Mouse (Mus musculus): ENCODE data around the gene Fbxo34. TPM values are rescaled to one million over a fixed set of nuclear protein-coding genes. Genes with fewer than 3 reads are reported as not detected.

Fbxo34 gene
- polyA plus RNA-seq, 1 experiment from 2014 or later, result 26.3 TPM

DNA sequence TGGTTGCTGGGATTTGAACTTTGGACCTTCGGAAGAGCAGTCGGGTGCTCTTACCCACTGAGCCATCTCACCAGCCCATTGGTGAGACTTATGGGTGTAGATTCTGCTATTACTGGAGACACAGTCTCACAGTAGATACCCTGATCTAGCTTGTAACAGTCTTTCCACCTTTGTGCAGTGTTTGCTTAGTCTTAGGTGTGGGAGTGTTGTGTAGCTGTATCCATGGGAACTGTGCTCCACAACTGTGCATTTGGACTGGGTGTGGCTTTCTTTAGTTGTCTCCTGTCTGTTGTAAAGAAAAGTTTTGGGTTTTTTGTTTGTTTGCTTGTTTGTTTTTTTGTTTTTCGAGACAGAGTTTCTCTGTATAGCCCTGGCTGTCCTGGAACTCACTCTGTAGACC, 45.7 kb downstream of the Fbxo34 start:
- ATAC-seq (ENCODE audit: insufficient number of reproducible peaks, low FRiP score, low TSS enrichment, low read depth), result no peak
- H3K27me3 ChIP-seq, result no peaks in the 10 kb centered on the region
- H3K9ac ChIP-seq, result no peak overlapping the region
- H3K27ac ChIP-seq (replicated peaks), result no peak overlapping the region
- H3K4me2 ChIP-seq (replicated peaks), result no peak overlapping the region
- WGBS, result 94% methylated on average over 3 of the region's 3 CpGs
- no peaks in the 10 kb centered on the region for H3K4me1 ChIP-seq
- H3K36me3 ChIP-seq, result no peaks in the 10 kb centered on the region
- no peaks in the 10 kb centered on the region for H3K9me3 ChIP-seq (replicated peaks)
- H3K4me3 ChIP-seq (replicated peaks), result no peak overlapping the region

GRCm38 (mm10) chr14:47497166-47497565, 46.9 kb downstream of the Fbxo34 start:
- no peak overlapping the region for H3K27ac ChIP-seq (replicated peaks)
- 79% methylated on average over 3 of the region's 3 CpGs for WGBS
- no peaks in the 10 kb centered on the region for H3K9me3 ChIP-seq (replicated peaks)
- ATAC-seq (ENCODE audit: insufficient number of reproducible peaks, low FRiP score, low TSS enrichment, low read depth), result no peak
- H3K36me3 ChIP-seq, result no peaks in the 10 kb centered on the region
- H3K4me3 ChIP-seq (replicated peaks), result no peak overlapping the region
- no peak overlapping the region for H3K4me2 ChIP-seq (replicated peaks)
- H3K9ac ChIP-seq, result no peak overlapping the region
- no peaks in the 10 kb centered on the region for H3K27me3 ChIP-seq
- H3K4me1 ChIP-seq, result no peaks in the 10 kb centered on the region

DNA sequence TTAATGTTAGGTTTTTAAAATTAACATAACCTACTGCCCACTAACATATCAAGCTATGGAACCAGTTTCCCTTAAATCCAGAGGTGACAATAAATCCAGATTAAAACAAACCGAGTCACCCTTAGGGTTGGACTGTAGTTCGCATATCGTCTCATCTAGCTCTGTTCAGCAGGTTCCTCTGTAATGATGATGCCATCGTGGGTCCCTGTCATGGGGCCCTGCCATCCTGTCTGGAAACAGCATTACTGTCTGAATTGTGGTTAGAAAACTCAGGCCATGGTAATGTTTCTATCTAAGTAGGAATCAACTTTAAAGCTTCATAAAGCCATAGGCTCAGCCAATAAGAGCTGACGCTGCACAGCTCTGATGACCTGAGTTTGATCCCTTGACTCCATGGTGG, 48.4 kb downstream of the Fbxo34 start:
- Histone ChIP-seq H3K4me2 (replicated peaks) (no peak overlapping the region), H3K27ac (replicated peaks) (no peak overlapping the region), H3K4me1 (no peaks in the 10 kb centered on the region), H3K27me3 (no peaks in the 10 kb centered on the region), H3K9me3 (replicated peaks) (no peaks in the 10 kb centered on the region), H3K4me3 (replicated peaks) (no peak overlapping the region), H3K9ac (no peak overlapping the region), H3K36me3 (no peaks in the 10 kb centered on the region)
- no peak for ATAC-seq (ENCODE audit: insufficient number of reproducible peaks, low FRiP score, low TSS enrichment, low read depth)
- 52% methylated on average over 5 of the region's 5 CpGs for WGBS

GRCm38 (mm10) chr14:47504036-47504435, 53.8 kb downstream of the Fbxo34 start:
- Histone ChIP-seq H3K36me3 (peaks cover 6% of the 10 kb centered on the region; the same call in 1 of the 2 replicates), H3K27me3 (no peaks in the 10 kb centered on the region), H3K9me3 (replicated peaks) (no peaks in the 10 kb centered on the region), H3K27ac (replicated peaks) (no peak overlapping the region), H3K4me3 (replicated peaks) (no peak overlapping the region), H3K4me1 (no peaks in the 10 kb centered on the region), H3K4me2 (replicated peaks) (no peak overlapping the region), H3K9ac (no peak overlapping the region)
- WGBS, result 82% methylated on average over 3 of the region's 3 CpGs
- no peak for ATAC-seq (ENCODE audit: insufficient number of reproducible peaks, low FRiP score, low TSS enrichment, low read depth)

GRCm38 (mm10) chr14:47506676-47507075, 56.5 kb downstream of the Fbxo34 start:
- no peaks in the 10 kb centered on the region for H3K27me3 ChIP-seq
- no peak overlapping the region for H3K9ac ChIP-seq
- no peak overlapping the region for H3K4me3 ChIP-seq (replicated peaks)
- no peak overlapping the region for H3K4me2 ChIP-seq (replicated peaks)
- H3K4me1 ChIP-seq, result no peaks in the 10 kb centered on the region
- no peaks in the 10 kb centered on the region for H3K9me3 ChIP-seq (replicated peaks)
- H3K36me3 ChIP-seq, result peaks cover 6% of the 10 kb centered on the region; the same call in 1 of the 2 replicates
- 91% methylated on average over 5 of the region's 5 CpGs for WGBS
- ATAC-seq (ENCODE audit: insufficient number of reproducible peaks, low FRiP score, low TSS enrichment, low read depth), result no peak
- no peak overlapping the region for H3K27ac ChIP-seq (replicated peaks)

GRCm38 (mm10) chr14:47508035-47508434, 57.8 kb downstream of the Fbxo34 start:
- no peak overlapping the region for H3K4me2 ChIP-seq (replicated peaks)

GRCm38 (mm10) chr14:47510244-47510643, 60.0 kb downstream of the Fbxo34 start:
- Histone ChIP-seq H3K9ac (no peak overlapping the region), H3K4me2 (replicated peaks) (no peak overlapping the region), H3K4me3 (replicated peaks) (no peak overlapping the region), H3K4me1 (no peaks in the 10 kb centered on the region), H3K27ac (replicated peaks) (no peak overlapping the region), H3K9me3 (replicated peaks) (no peaks in the 10 kb centered on the region), H3K36me3 (no peaks in the 10 kb centered on the region; the same call in 1 of the 2 replicates), H3K27me3 (no peaks in the 10 kb centered on the region)
- ATAC-seq (ENCODE audit: insufficient number of reproducible peaks, low FRiP score, low TSS enrichment, low read depth), result no peak
- 76% methylated on average over 4 of the region's 4 CpGs for WGBS

More at GRCm38 (mm10) chr14:47508035-47508434, 57.8 kb downstream of the Fbxo34 start:
- ATAC-seq (ENCODE audit: insufficient number of reproducible peaks, low FRiP score, low TSS enrichment, low read depth), result no peak
- H3K9me3 ChIP-seq (replicated peaks), result no peaks in the 10 kb centered on the region
- no peaks in the 10 kb centered on the region for H3K27me3 ChIP-seq
- H3K36me3 ChIP-seq, result peaks cover 6% of the 10 kb centered on the region; the same call in 1 of the 2 replicates
- H3K4me3 ChIP-seq (replicated peaks), result no peak overlapping the region
- H3K27ac ChIP-seq (replicated peaks), result no peak overlapping the region
- no peaks in the 10 kb centered on the region for H3K4me1 ChIP-seq
- H3K9ac ChIP-seq, result no peak overlapping the region

DNA sequence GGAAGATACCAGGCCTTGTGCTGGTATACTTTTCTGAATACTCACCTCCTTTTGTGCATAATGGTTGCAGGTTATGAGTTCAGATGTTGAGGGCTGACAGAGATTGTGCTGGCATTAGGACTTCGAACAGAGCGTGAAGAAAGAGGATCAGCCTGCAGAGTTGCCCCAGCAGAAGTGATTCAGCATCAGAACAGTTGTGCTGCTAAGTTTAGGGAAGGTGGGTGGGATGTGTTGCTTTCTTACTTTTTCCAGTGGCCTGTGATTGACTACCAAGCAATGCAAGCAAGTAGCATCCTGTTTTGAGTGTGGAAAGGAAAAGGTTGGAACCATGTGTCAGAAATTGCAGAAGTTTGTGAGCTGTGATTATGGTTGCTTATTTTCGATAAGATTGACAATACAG, 63.4 kb downstream of the Fbxo34 start:
- whole genome bisulfite sequencing, result 94% methylated on average over 3 of the region's 3 CpGs
- no peaks in the 10 kb centered on the region for H3K4me1 ChIP-seq
- no peaks in the 10 kb centered on the region for H3K9me3 ChIP-seq (replicated peaks)
- no peak overlapping the region for H3K4me2 ChIP-seq (replicated peaks)
- no peak overlapping the region for H3K27ac ChIP-seq (replicated peaks)
- ATAC-seq (ENCODE audit: insufficient number of reproducible peaks, low FRiP score, low TSS enrichment, low read depth), result no peak
- no peaks in the 10 kb centered on the region for H3K36me3 ChIP-seq
- no peak overlapping the region for H3K9ac ChIP-seq
- no peaks in the 10 kb centered on the region for H3K27me3 ChIP-seq
- H3K4me3 ChIP-seq (replicated peaks), result no peak overlapping the region

DNA sequence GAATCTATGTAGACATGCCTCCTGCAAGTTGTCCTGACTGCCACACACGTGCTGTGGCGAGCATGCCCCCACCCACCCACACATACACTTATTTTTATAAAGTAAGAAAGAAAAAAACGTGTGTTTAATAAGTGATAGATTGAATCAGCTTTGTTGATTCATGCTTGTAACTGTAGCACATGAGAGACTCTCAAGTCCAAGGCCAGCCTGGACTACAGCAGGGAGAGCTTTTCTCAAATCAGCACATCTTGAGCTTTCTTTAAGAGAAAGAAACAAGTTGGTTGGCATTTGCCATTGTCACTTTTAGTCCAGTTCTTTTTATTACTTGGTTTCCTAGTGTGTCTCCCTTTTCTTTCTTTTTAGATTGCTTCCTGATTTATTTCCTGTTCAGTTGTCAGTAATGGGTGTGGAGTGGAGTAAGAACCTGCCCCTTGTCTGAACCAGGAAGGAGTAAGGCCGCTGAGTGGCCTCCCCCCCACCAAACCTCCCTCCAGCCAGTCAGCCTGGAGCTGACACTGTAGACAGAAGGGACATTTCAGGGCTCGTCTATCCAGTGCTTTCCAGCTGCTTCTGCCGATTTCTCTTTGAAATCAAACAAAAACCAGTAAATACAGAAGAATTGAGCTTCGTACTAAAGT, 64.7 kb downstream of the Fbxo34 start:
- no peak overlapping the region for H3K9ac ChIP-seq
- H3K27ac ChIP-seq (replicated peaks), result 0 out of 2 replicates have a peak overlapping the region, but pooled peaks have one; percentile 11
- no peak for ATAC-seq (ENCODE audit: insufficient number of reproducible peaks, low FRiP score, low TSS enrichment, low read depth)

GRCm38 (mm10) chr14:47515636-47516035, 65.4 kb downstream of the Fbxo34 start:
- WGBS, result 90% methylated on average over 8 of the region's 8 CpGs
- no peak for ATAC-seq (ENCODE audit: insufficient number of reproducible peaks, low FRiP score, low TSS enrichment, low read depth)
- no peaks in the 10 kb centered on the region for H3K4me1 ChIP-seq
- no peaks in the 10 kb centered on the region for H3K9me3 ChIP-seq (replicated peaks)
- no peaks in the 10 kb centered on the region for H3K36me3 ChIP-seq
- 0 out of 2 replicates have a peak overlapping the region, but pooled peaks have one; percentile 11 for H3K27ac ChIP-seq (replicated peaks)
- no peaks in the 10 kb centered on the region for H3K27me3 ChIP-seq
- H3K4me2 ChIP-seq (replicated peaks), result no peak overlapping the region
- H3K4me3 ChIP-seq (replicated peaks), result no peak overlapping the region
- H3K9ac ChIP-seq, result no peak overlapping the region

More for the DNA sequence above, 64.7 kb downstream of the Fbxo34 start:
- H3K9me3 ChIP-seq (replicated peaks), result no peaks in the 10 kb centered on the region
- no peaks in the 10 kb centered on the region for H3K36me3 ChIP-seq
- no peak overlapping the region for H3K4me3 ChIP-seq (replicated peaks)
- 53% methylated on average over 7 of the region's 7 CpGs for WGBS
- H3K27me3 ChIP-seq, result no peaks in the 10 kb centered on the region
- no peaks in the 10 kb centered on the region for H3K4me1 ChIP-seq
- no peak overlapping the region for H3K4me2 ChIP-seq (replicated peaks)

GRCm38 (mm10) chr14:47516755-47517154, 66.5 kb downstream of the Fbxo34 start:
- no peaks in the 10 kb centered on the region for H3K36me3 ChIP-seq
- H3K9ac ChIP-seq, result no peak overlapping the region
- H3K27ac ChIP-seq (replicated peaks), result no peak overlapping the region
- no peak overlapping the region for H3K4me3 ChIP-seq (replicated peaks)
- no peak for ATAC-seq (ENCODE audit: insufficient number of reproducible peaks, low FRiP score, low TSS enrichment, low read depth)
- no peaks in the 10 kb centered on the region for H3K27me3 ChIP-seq
- H3K4me2 ChIP-seq (replicated peaks), result no peak overlapping the region
- H3K9me3 ChIP-seq (replicated peaks), result no peaks in the 10 kb centered on the region
- no peaks in the 10 kb centered on the region for H3K4me1 ChIP-seq
- WGBS, result 74% methylated on average over 6 of the region's 6 CpGs

DNA sequence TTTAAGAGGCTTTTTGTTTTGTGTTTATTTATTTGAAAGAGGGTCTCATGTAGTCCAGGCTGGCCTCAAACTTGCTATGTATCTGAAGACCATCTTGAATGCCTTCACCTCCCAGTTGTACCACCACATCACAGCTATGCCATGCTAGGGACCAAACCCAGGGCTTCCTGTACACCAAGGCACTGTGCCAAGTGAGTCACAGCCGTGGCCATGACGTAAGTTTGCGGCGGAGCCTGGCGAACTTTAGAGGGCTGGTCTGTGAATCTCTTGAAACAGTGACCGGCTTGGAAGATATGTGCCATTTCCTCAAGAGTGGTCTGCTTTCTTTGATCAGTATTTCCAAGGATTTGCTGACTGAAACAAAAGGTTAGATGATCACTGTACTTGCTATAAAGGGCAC, 68.4 kb downstream of the Fbxo34 start:
- Histone ChIP-seq H3K4me3 (replicated peaks) (no peak overlapping the region), H3K9ac (no peak overlapping the region), H3K27ac (replicated peaks) (no peak overlapping the region), H3K4me2 (replicated peaks) (no peak overlapping the region), H3K36me3 (no peaks in the 10 kb centered on the region), H3K4me1 (no peaks in the 10 kb centered on the region), H3K27me3 (no peaks in the 10 kb centered on the region), H3K9me3 (replicated peaks) (no peaks in the 10 kb centered on the region)
- WGBS, result 78% methylated on average over 6 of the region's 6 CpGs
- no peak for ATAC-seq (ENCODE audit: insufficient number of reproducible peaks, low FRiP score, low TSS enrichment, low read depth)
